Mouse (Mus musculus) heart, postnatal 0 days (tissue): Measurements from ENCODE around the gene Anapc16.

Experiments
- CTCF ChIP-seq: IDR thresholded peaks from 2 replicates; pipeline ENCODE4 v1.5.1; 2016; ENCODE audit warnings: antibody characterized with exemption, control low read depth, low read depth
- EP300 ChIP-seq: IDR thresholded peaks from 2 replicates; pipeline ENCODE4 v1.6.1; 2016; ENCODE audit warnings: antibody characterized with exemption, low read depth

GRCm38 (mm10) chr10:60035744-60036143, 32.8 kb upstream of the Anapc16 start:
- TF ChIP-seq CTCF: no peak
- TF ChIP-seq EP300: no peak
